Mouse (Mus musculus) heart, embryonic 16.5 days (tissue): ENCODE data around the gene Fermt1. TPM values are rescaled to one million over a fixed set of nuclear protein-coding genes. Genes with fewer than 3 reads are reported as not detected.
A peak's percentile ranks its signal among the peaks of the same experiment; 100 is the strongest.

Experiments used
- ATAC-seq: fragments of 200-750 bp; cut with Nextera tagmentation; replicated peaks from 2 replicates; pipeline ENCODE4 v1.8.0; 2017; ENCODE audit warnings: moderate number of reproducible peaks; ENCODE audit not compliant: insufficient read depth, low FRiP score; ENCODE audit errors: extremely low read depth
- H3K27ac ChIP-seq: fragments of 300-500 bp; sonication (generic); 2 replicates; pipeline ENCODE4 v1.5.1; 2014; ENCODE audit warnings: mild to moderate bottlenecking, low read length, control low read depth, moderate library complexity
- H3K27me3 ChIP-seq: fragments of 300-500 bp; sonication (generic); 2 replicates; pipeline ENCODE4 v1.6.1; 2014; ENCODE audit warnings: low read length, mixed read lengths; ENCODE audit not compliant: control insufficient read depth, insufficient read depth
- H3K36me3 ChIP-seq: fragments of 300-500 bp; sonication (generic); 2 replicates; pipeline ENCODE4 v1.6.1; 2014; ENCODE audit not compliant: control insufficient read depth, insufficient read depth
- H3K4me1 ChIP-seq: fragments of 300-500 bp; sonication (generic); 2 replicates; pipeline ENCODE4 v1.6.1; 2014; ENCODE audit warnings: low read length, mixed read lengths; ENCODE audit not compliant: control insufficient read depth, insufficient read depth
- H3K4me2 ChIP-seq: fragments of 300-500 bp; sonication (generic); 2 replicates; pipeline ENCODE4 v1.6.1; 2014; ENCODE audit warnings: low read depth, mild to moderate bottlenecking, control low read depth, low read length
- H3K4me3 ChIP-seq: fragments of 300-500 bp; sonication (generic); 2 replicates; pipeline ENCODE4 v1.5.1; 2014; ENCODE audit warnings: mild to moderate bottlenecking, control low read depth, low read length
- H3K9ac ChIP-seq: fragments of 300-500 bp; sonication (generic); 2 replicates; pipeline ENCODE4 v1.6.1; 2014; ENCODE audit warnings: low read length, control low read depth
- H3K9me3 ChIP-seq: fragments of 300-500 bp; sonication (generic); replicated peaks from 2 replicates; pipeline ENCODE4 v1.6.1; 2016; ENCODE audit warnings: low read length; ENCODE audit not compliant: control insufficient read depth
- WGBS: fragments of 180-500 bp; shearing (Covaris S2); extraction: QIAGEN DNeasy Blood & Tissue Kit; methylation state at CpG from one replicate; pipeline ENCODE4 v1.1.7; 2014; 5-methylcytosine and 5-hydroxymethylcytosine counted together
- polyA plus RNA-seq: library from polyadenylated mRNA; unstranded; fragments of >200 nt; fragmentation: Nextera tagmentation; extraction: Ambion mirVana; gene quantifications from 2 replicates; pipeline ENCODE4 v1.2.1, GENCODE M21; 2015

Fermt1 gene
- polyA plus RNA-seq, 1 experiment from 2014 or later: 6.0 TPM

- peaks cover 50% of the 10 kb centered on the region for H3K27me3 ChIP-seq
- no peak overlapping the region for H3K4me2 ChIP-seq
- no peaks in the 10 kb centered on the region for H3K9me3 ChIP-seq
- 59% methylated on average over 6 of the region's 6 CpGs for WGBS
- peaks cover 8% of the 10 kb centered on the region; the same call in 1 of the 2 replicates for H3K4me1 ChIP-seq
- H3K4me3 ChIP-seq: no peak overlapping the region
- no peaks in the 10 kb centered on the region for H3K36me3 ChIP-seq
- H3K9ac ChIP-seq: no peak overlapping the region
- H3K27ac ChIP-seq: no peak overlapping the region
- no peak for ATAC-seq
These were observed 1.3 kb upstream of the Fermt1 start for GRCm38 (mm10) chr2:132946976-132947375.

GRCm38 (mm10) chr2:132944711-132945325, 888 bp downstream of the Fermt1 start:
- ATAC-seq: no peak
- 0 out of 2 replicates have a peak overlapping the region, but pooled peaks have one; percentile 15 for H3K27ac ChIP-seq
- 6% methylated on average over 24 of the region's 24 CpGs for WGBS
- no peaks in the 10 kb centered on the region for H3K36me3 ChIP-seq
- H3K4me2 ChIP-seq: peak overlapping the region; percentile 66
- peaks cover 8% of the 10 kb centered on the region; the same call in 1 of the 2 replicates for H3K4me1 ChIP-seq
- peaks cover 48% of the 10 kb centered on the region for H3K27me3 ChIP-seq
- no peaks in the 10 kb centered on the region for H3K9me3 ChIP-seq
- peak overlapping the region; percentile 45 for H3K4me3 ChIP-seq
- H3K9ac ChIP-seq: peak overlapping the region; percentile 47

- no peak overlapping the region for H3K4me2 ChIP-seq
- no peaks in the 10 kb centered on the region for H3K9me3 ChIP-seq
- H3K36me3 ChIP-seq: no peaks in the 10 kb centered on the region
- peaks cover 8% of the 10 kb centered on the region; the same call in 1 of the 2 replicates for H3K4me1 ChIP-seq
- peaks cover 48% of the 10 kb centered on the region for H3K27me3 ChIP-seq
- no peak overlapping the region for H3K27ac ChIP-seq
- no peak for ATAC-seq
- no peak overlapping the region for H3K9ac ChIP-seq
- 37% methylated on average over 13 of the region's 13 CpGs for WGBS
- H3K4me3 ChIP-seq: no peak overlapping the region
These were observed 1.7 kb downstream of the Fermt1 start for GRCm38 (mm10) chr2:132943997-132944396.

- no peak overlapping the region for H3K27ac ChIP-seq
- 41% methylated on average over 9 of the region's 9 CpGs for WGBS
- ATAC-seq: no peak
- no peak overlapping the region for H3K9ac ChIP-seq
- H3K9me3 ChIP-seq: no peaks in the 10 kb centered on the region
- H3K36me3 ChIP-seq: no peaks in the 10 kb centered on the region
- H3K4me3 ChIP-seq: no peak overlapping the region
- peaks cover 8% of the 10 kb centered on the region; the same call in 1 of the 2 replicates for H3K4me1 ChIP-seq
- H3K4me2 ChIP-seq: no peak overlapping the region
- peaks cover 48% of the 10 kb centered on the region for H3K27me3 ChIP-seq
These were observed 2.1 kb downstream of the Fermt1 start for GRCm38 (mm10) chr2:132943596-132943995.

GRCm38 (mm10) chr2:132939056-132939455, 6.7 kb downstream of the Fermt1 start:
- no peak for ATAC-seq
- no peak overlapping the region for H3K27ac ChIP-seq
- 81% methylated on average over 14 of the region's 14 CpGs for WGBS

GRCm38 (mm10) chr2:132936176-132936575, 9.5 kb downstream of the Fermt1 start:
- Histone ChIP-seq H3K4me1 (no peaks in the 10 kb centered on the region), H3K27ac (no peak overlapping the region), H3K4me3 (no peak overlapping the region), H3K4me2 (no peak overlapping the region), H3K36me3 (no peaks in the 10 kb centered on the region), H3K27me3 (no peaks in the 10 kb centered on the region; the same call in 1 of the 2 replicates), H3K9ac (no peak overlapping the region), H3K9me3 (no peaks in the 10 kb centered on the region)
- 66% methylated on average over 4 of the region's 4 CpGs for WGBS
- ATAC-seq: no peak

More at GRCm38 (mm10) chr2:132939056-132939455, 6.7 kb downstream of the Fermt1 start:
- H3K4me2 ChIP-seq: no peak overlapping the region
- H3K9me3 ChIP-seq: no peaks in the 10 kb centered on the region
- H3K4me3 ChIP-seq: no peak overlapping the region
- H3K36me3 ChIP-seq: no peaks in the 10 kb centered on the region
- no peak overlapping the region for H3K9ac ChIP-seq
- no peaks in the 10 kb centered on the region for H3K4me1 ChIP-seq
- peaks cover 12% of the 10 kb centered on the region for H3K27me3 ChIP-seq

- no peaks in the 10 kb centered on the region for H3K36me3 ChIP-seq
- no peaks in the 10 kb centered on the region for H3K27me3 ChIP-seq
- no peak for ATAC-seq
- H3K4me3 ChIP-seq: no peak overlapping the region
- WGBS: 75% methylated on average over 4 of the region's 4 CpGs
- no peaks in the 10 kb centered on the region for H3K9me3 ChIP-seq
- H3K4me2 ChIP-seq: no peak overlapping the region
- H3K9ac ChIP-seq: no peak overlapping the region
- no peak overlapping the region for H3K27ac ChIP-seq
- no peaks in the 10 kb centered on the region for H3K4me1 ChIP-seq
These were observed 11.0 kb downstream of the Fermt1 start for GRCm38 (mm10) chr2:132934711-132935110.

- Histone ChIP-seq H3K9ac (no peak overlapping the region), H3K9me3 (no peaks in the 10 kb centered on the region), H3K4me2 (no peak overlapping the region), H3K36me3 (no peaks in the 10 kb centered on the region), H3K27me3 (no peaks in the 10 kb centered on the region), H3K4me1 (no peaks in the 10 kb centered on the region), H3K27ac (no peak overlapping the region), H3K4me3 (no peak overlapping the region)
- WGBS: 75% methylated on average over 2 of the region's 2 CpGs
- no peak for ATAC-seq
These were observed 11.6 kb downstream of the Fermt1 start for GRCm38 (mm10) chr2:132934142-132934541.

- H3K4me1 ChIP-seq: no peaks in the 10 kb centered on the region
- no peaks in the 10 kb centered on the region for H3K27me3 ChIP-seq
- no peaks in the 10 kb centered on the region for H3K36me3 ChIP-seq
- no peak for ATAC-seq
- H3K9ac ChIP-seq: no peak overlapping the region
- no peak overlapping the region for H3K4me3 ChIP-seq
- H3K9me3 ChIP-seq: no peaks in the 10 kb centered on the region
- WGBS: 74% methylated on average over 2 of the region's 2 CpGs
- no peak overlapping the region for H3K27ac ChIP-seq
- H3K4me2 ChIP-seq: no peak overlapping the region
These were observed 16.7 kb downstream of the Fermt1 start for GRCm38 (mm10) chr2:132928999-132929398.
